Mouse (Mus musculus): ENCODE measurements around the gene Lin28b. TPM values are rescaled to one million over a fixed set of nuclear protein-coding genes. Genes with fewer than 3 reads are reported as not detected.

The Lin28b gene
- polyA plus RNA-seq, 1 experiment: not detected

DNA sequence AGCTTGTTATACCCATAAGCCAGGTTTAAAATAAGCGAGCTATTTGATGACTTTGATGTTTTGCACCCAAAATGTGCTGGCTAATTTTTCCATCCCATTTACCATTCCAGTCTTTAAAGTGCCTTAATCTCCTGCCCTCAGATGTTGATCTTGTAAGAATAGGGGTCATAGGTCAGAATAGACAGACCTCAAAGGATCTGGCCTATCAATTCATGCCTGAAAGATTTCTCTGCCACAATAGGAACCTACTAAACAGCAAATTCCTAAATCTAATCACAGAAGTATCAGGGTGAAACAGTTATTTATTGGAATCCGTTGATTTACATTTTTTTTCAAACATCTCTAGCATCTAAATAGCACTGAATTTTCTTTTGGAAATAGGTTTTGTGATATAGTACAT, 74.5 kb downstream of the Lin28b start:
- TF ChIP-seq POLR2A (IDR thresholded peaks at IDR 0.05; ENCODE audit: low read depth, low read length) (no peak), CTCF (IDR thresholded peaks at IDR 0.05; ENCODE audit: extremely low read depth, insufficient read depth, insufficient read length, insufficient replicate concordance) (no peak)
- no peak overlapping the region for H3K4me3 ChIP-seq (ENCODE audit: extremely low read depth, insufficient read depth, insufficient read length)
- no peaks in the 10 kb centered on the region for H3K27me3 ChIP-seq (ENCODE audit: control insufficient read depth, insufficient read depth, low read length)
- no peak overlapping the region for H3K27ac ChIP-seq (ENCODE audit: insufficient read depth, low read length)
- DNase-seq (ENCODE audit: low read depth in 1 of 2, low spot score in 2 of 2): no peak
- no peaks in the 10 kb centered on the region for H3K4me1 ChIP-seq (ENCODE audit: control insufficient read depth, insufficient read depth, insufficient read length)
- WGBS: 93% methylated on average over 2 of the region's 2 CpGs
- H3K36me3 ChIP-seq (ENCODE audit: control insufficient read depth, insufficient read depth, low read length): no peaks in the 10 kb centered on the region

- TF ChIP-seq CTCF (IDR thresholded peaks at IDR 0.05; ENCODE audit: extremely low read depth, insufficient read depth, insufficient read length, insufficient replicate concordance): no peak
- TF ChIP-seq POLR2A (IDR thresholded peaks at IDR 0.05; ENCODE audit: low read depth, low read length): no peak
- Histone ChIP-seq H3K27ac (ENCODE audit: insufficient read depth, low read length) (no peak overlapping the region), H3K36me3 (ENCODE audit: control insufficient read depth, insufficient read depth, low read length) (no peaks in the 10 kb centered on the region), H3K27me3 (ENCODE audit: control insufficient read depth, insufficient read depth, low read length) (no peaks in the 10 kb centered on the region), H3K4me3 (ENCODE audit: extremely low read depth, insufficient read depth, insufficient read length) (no peak overlapping the region), H3K4me1 (ENCODE audit: control insufficient read depth, insufficient read depth, insufficient read length) (no peaks in the 10 kb centered on the region)
- WGBS: 79% methylated on average over 10 of the region's 10 CpGs
- DNase-seq (ENCODE audit: low read depth in 1 of 2, low spot score in 2 of 2): no peak
These were observed 75.4 kb downstream of the Lin28b start for GRCm38 (mm10) chr10:45410624-45411341.

DNA sequence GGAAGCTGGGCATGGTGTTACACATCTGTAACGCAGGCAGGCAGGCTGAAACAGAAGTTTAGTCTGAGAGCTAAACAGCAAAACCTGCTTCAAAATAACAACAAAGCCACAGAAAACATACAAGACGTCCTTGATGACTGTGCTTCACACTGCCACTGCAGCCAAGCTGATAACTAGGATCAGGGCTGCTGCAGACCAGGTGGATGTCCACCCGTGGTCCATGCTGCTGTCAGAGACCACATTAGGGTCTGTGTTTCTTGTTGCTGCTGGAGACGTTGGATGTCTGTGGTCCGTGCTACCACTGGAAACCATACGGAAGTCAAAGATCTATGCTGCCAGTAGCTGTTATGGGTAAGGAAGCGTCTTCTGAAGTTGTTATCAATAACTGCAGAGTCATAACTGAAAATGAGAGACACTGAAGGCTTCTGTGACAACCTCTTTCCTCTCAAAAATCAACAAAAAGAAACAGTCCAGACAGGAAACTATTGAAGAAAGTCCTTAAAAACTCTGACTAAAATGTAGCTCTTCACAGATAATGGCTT, 86.4 kb downstream of the Lin28b start:
- WGBS: 88% methylated on average over 7 of the region's 7 CpGs
- no peak overlapping the region for H3K4me3 ChIP-seq (ENCODE audit: extremely low read depth, insufficient read depth, insufficient read length)

DNA sequence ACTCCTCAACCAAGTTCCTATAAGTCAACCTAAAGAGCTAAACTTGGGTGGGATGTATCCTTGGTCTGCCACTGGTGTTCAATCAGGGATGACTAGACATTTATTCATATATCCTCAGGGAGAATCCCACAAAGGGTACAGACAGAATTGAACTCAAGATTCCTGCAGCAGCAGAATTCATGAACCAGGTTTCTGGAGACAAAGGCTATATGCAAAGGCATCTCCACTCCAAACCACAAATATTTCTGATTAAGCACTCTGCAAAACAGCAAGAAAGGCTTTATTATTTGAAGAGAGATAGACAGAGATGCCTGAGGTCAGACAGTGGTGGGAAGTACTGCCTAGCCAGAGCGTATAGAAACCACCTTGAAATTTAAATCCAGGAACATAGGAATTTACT, 88.0 kb downstream of the Lin28b start:
- H3K4me1 ChIP-seq (ENCODE audit: control insufficient read depth, insufficient read depth, insufficient read length): no peaks in the 10 kb centered on the region
- WGBS: 83% methylated on average over 1 of the region's 1 CpGs

More for the DNA sequence above, 86.4 kb downstream of the Lin28b start:
- Histone ChIP-seq H3K27ac (ENCODE audit: insufficient read depth, low read length) (no peak overlapping the region), H3K4me1 (ENCODE audit: control insufficient read depth, insufficient read depth, insufficient read length) (no peaks in the 10 kb centered on the region), H3K36me3 (ENCODE audit: control insufficient read depth, insufficient read depth, low read length) (no peaks in the 10 kb centered on the region), H3K27me3 (ENCODE audit: control insufficient read depth, insufficient read depth, low read length) (no peaks in the 10 kb centered on the region)
- no peak for DNase-seq (ENCODE audit: low read depth in 1 of 2, low spot score in 2 of 2)
- TF ChIP-seq POLR2A (IDR thresholded peaks at IDR 0.05; ENCODE audit: low read depth, low read length) (no peak), CTCF (IDR thresholded peaks at IDR 0.05; ENCODE audit: extremely low read depth, insufficient read depth, insufficient read length, insufficient replicate concordance) (no peak)

GRCm38 (mm10) chr10:45382637-45382958, 103.6 kb downstream of the Lin28b start:
- no peak for DNase-seq (ENCODE audit: low read depth in 1 of 2, low spot score in 2 of 2)
- no peaks in the 10 kb centered on the region for H3K27me3 ChIP-seq (ENCODE audit: control insufficient read depth, insufficient read depth, low read length)
- H3K36me3 ChIP-seq (ENCODE audit: control insufficient read depth, insufficient read depth, low read length): no peaks in the 10 kb centered on the region
- H3K4me3 ChIP-seq (ENCODE audit: extremely low read depth, insufficient read depth, insufficient read length): no peak overlapping the region
- TF ChIP-seq POLR2A (IDR thresholded peaks at IDR 0.05; ENCODE audit: low read depth, low read length) (no peak), CTCF (IDR thresholded peaks at IDR 0.05; ENCODE audit: extremely low read depth, insufficient read depth, insufficient read length, insufficient replicate concordance) (no peak)
- H3K4me1 ChIP-seq (ENCODE audit: control insufficient read depth, insufficient read depth, insufficient read length): no peaks in the 10 kb centered on the region
- no peak overlapping the region for H3K27ac ChIP-seq (ENCODE audit: insufficient read depth, low read length)
- 82% methylated on average over 3 of the region's 3 CpGs for WGBS

More for the DNA sequence above, 88.0 kb downstream of the Lin28b start:
- no peak for DNase-seq (ENCODE audit: low read depth in 1 of 2, low spot score in 2 of 2)
- TF ChIP-seq CTCF (IDR thresholded peaks at IDR 0.05; ENCODE audit: extremely low read depth, insufficient read depth, insufficient read length, insufficient replicate concordance) (no peak), POLR2A (IDR thresholded peaks at IDR 0.05; ENCODE audit: low read depth, low read length) (no peak)
- Histone ChIP-seq H3K27ac (ENCODE audit: insufficient read depth, low read length) (no peak overlapping the region), H3K27me3 (ENCODE audit: control insufficient read depth, insufficient read depth, low read length) (no peaks in the 10 kb centered on the region), H3K36me3 (ENCODE audit: control insufficient read depth, insufficient read depth, low read length) (no peaks in the 10 kb centered on the region), H3K4me3 (ENCODE audit: extremely low read depth, insufficient read depth, insufficient read length) (no peak overlapping the region)

DNA sequence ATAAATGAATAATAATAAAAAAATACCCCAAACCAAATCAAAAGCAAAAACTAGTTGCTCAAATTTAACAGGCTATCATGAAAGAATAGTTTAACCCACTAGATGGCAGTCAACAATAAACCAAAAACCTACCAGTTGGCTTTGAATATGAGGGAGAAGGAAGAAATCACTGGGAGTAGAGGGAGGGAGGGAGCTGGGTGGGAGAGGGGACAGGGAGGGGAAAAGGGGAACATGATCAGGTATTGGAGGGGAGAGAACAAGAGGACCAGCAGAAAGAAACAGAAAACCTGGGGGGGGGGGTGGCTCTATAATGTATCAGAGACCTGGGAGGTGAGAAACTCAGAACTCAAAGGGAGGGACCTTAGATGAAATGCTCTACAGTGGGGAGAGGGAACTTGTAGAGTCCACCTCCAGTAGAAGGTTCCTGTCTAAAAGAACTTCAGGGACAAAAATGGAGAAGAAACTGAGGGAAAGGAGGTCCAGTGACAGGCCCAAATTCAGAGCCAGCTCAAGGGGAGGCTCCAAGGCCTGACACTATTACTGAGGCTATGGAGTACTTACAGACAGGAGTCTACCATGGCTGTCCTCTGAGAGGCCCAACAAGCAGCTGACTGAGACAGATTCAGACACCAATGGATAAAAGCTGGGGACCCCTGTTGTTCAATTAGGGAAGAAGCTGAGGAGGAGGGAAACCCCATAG, 104.1 kb downstream of the Lin28b start:
- DNase-seq (ENCODE audit: low read depth in 1 of 2, low spot score in 2 of 2): no peak
- no peaks in the 10 kb centered on the region for H3K27me3 ChIP-seq (ENCODE audit: control insufficient read depth, insufficient read depth, low read length)
- H3K36me3 ChIP-seq (ENCODE audit: control insufficient read depth, insufficient read depth, low read length): no peaks in the 10 kb centered on the region
- no peak overlapping the region for H3K27ac ChIP-seq (ENCODE audit: insufficient read depth, low read length)
- no peak overlapping the region for H3K4me3 ChIP-seq (ENCODE audit: extremely low read depth, insufficient read depth, insufficient read length)
- no peak for TF ChIP-seq CTCF (IDR thresholded peaks at IDR 0.05; ENCODE audit: extremely low read depth, insufficient read depth, insufficient read length, insufficient replicate concordance)
- H3K4me1 ChIP-seq (ENCODE audit: control insufficient read depth, insufficient read depth, insufficient read length): no peaks in the 10 kb centered on the region

DNA sequence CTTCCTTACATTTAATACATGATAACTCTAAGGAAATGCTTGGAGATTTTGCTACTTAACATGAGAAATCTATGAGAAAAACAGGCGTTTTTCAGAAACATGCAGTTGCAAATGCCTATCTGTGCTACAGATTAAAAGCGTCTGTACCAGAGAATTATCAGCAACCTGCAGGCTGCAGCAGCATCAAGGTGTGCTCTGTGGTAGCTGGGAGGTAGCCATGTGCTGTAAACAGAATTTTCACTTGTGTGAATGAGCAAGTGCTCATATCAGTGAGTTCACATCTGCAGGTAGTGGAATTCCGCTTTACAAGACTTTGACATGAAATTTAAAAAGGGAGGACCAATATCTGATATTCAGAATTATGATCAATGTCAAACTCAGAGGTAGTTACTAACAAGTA, 107.9 kb downstream of the Lin28b start:
- H3K36me3 ChIP-seq (ENCODE audit: control insufficient read depth, insufficient read depth, low read length): no peaks in the 10 kb centered on the region
- H3K27ac ChIP-seq (ENCODE audit: insufficient read depth, low read length): no peak overlapping the region
- DNase-seq (ENCODE audit: low read depth in 1 of 2, low spot score in 2 of 2): no peak
- H3K4me1 ChIP-seq (ENCODE audit: control insufficient read depth, insufficient read depth, insufficient read length): no peaks in the 10 kb centered on the region
- TF ChIP-seq POLR2A (IDR thresholded peaks at IDR 0.05; ENCODE audit: low read depth, low read length): no peak
- no peak for TF ChIP-seq CTCF (IDR thresholded peaks at IDR 0.05; ENCODE audit: extremely low read depth, insufficient read depth, insufficient read length, insufficient replicate concordance)
- H3K27me3 ChIP-seq (ENCODE audit: control insufficient read depth, insufficient read depth, low read length): no peaks in the 10 kb centered on the region
- no peak overlapping the region for H3K4me3 ChIP-seq (ENCODE audit: extremely low read depth, insufficient read depth, insufficient read length)
- 86% methylated on average over 3 of the region's 3 CpGs for WGBS
